Mouse (Mus musculus): ENCODE measurements around the gene Pde7b.

DNA sequence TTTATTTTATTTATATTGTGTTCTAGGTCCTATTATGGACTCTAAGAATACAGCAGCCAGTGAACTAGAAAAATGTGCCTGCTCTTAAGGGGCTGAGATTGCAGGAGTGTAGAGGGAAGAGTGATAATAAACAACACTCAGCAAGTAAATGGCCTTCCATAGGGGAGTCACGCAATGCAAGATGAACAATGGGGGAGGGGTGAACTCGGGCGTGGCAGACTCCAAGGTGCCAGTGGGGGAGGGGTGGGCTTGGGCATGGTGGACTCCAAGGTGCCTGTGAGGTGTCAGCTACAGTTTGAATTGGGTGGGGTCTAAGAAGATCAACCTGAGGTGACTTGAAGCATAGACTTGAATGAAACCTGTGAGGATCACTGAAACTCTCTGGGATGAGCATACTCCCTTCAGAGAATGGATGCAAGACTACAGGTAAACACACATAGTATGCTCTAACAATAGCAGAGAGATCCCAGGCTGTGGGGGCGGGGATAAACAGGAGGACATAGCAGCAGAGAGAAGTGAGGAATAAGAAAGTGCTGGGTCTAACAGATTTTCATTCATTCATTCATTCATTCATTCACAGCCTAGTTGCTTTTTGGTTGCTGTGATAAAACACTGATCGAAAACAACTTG lies 230.9 kb downstream of the Pde7b start:
- TF ChIP-seq CTCF (IDR thresholded peaks at IDR 0.05; ENCODE audit: low read depth): no peak
- TF ChIP-seq EP300 (IDR thresholded peaks at IDR 0.05; ENCODE audit: low read depth): no peak
